Mouse (Mus musculus) MN1 (cell line): ENCODE data around the gene Scamp4.
A peak's percentile ranks its signal among the peaks of the same experiment; 100 is the strongest.

Experiments
- DNase-seq: peaks from one replicate; pipeline ENCODE4 v3.0.0-alpha.2; 2016; ENCODE audit warnings: low spot score

The Scamp4 gene

GRCm38 (mm10) chr10:80602698-80603325 lies at the start of gene Scamp4, which contains the start of gene Adat3:
Gene Scamp4, plus strand, starts transcription at chr10:80602872.
Gene Adat3, plus strand, starts transcription at chr10:80602880.
- DNase-seq, result peak; percentile 92

DNA sequence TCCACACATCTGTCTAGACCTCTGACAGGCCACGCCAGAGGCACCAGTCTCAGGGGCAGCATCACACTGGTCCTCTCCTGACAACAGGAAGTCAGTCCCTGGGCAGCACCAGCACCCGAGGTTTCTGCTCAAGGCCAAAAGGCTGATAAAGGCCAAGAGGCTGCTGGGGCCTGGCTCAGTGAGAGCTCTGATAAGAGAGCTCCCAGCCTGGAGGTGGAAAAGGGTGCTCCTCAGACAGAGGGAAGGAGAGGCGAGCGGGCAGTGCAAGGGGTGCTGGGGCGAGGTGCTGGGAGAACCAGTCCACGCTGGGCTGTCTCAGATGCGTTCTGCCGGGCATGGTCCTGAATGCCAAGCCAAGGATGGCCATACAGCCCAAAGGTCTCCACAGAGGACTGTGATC lies 49.1 kb upstream of the Scamp4 start:
- no peak for DNase-seq

DNA sequence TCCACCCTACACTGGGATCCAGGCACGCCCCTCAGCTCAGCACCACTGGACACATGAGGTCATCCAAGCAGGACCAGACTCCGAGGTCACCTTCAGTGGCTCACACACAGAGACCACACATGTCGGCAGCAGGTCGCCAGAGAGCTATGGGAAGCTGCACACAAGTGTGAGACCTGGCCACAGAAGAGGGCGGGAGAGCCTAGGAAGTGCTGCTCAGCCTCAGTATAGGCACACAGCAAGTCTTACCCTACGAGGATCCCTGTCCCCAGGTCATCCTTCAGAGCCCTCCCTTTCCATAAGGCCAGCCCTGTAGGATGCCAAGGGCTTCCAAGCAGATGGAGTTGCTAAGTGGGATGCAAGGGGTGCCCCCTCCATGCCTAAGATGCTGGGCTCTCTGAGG lies 48.7 kb upstream of the Scamp4 start:
- no peak for DNase-seq

DNA sequence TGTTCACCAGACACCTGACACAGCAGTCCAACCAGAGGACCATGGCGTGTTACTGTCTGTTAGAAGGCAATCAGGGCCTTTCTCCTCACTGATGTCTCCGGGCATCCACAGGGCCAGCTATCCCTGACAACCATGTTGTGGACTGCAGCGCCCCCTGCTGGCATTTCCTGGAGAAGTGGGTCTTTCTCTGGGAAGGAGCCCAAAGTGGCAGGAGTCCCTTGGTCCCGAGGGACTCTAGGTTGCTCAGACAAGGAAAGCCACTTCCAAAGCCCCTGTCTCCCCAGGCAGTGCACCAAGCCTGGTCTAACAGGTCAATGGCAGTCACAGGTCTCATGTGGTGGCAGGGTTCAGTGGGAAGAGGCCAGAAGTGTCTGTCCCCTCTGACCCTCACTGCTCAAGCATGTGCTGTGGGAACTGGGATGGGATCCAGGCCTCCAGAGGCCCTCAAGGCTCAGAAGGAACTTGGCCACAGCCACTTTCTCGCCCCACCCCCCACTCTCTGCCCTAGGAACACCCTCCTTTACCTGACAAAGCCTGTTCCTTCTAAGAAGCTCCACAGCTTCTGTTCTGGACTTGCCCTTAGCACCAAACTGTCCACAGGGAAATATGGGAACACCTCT lies 45.2 kb upstream of the Scamp4 start:
- peak; percentile 85 for DNase-seq

DNA sequence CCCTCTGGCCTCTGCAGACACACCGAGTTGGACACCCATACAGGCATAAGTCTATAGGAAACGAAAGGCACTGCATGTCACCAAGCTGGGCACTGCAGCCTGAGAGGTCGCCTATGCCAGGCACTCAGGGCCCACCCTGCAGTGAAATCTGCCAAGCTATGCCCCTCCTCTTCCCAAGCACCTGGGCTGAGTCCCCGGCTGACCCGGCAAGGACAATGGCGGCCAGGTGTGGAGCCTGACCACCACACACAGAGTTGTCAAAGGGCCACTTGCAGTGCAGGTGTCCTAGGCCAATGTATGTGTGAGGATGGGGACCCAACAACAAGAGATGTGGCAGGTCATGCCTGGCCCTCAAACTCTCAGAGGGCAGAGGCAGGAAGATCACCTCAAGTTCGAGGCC lies 43.2 kb upstream of the Scamp4 start:
- no peak for DNase-seq

GRCm38 (mm10) chr10:80560621-80561020 lies 42.1 kb upstream of the Scamp4 start:
- no peak for DNase-seq

DNA sequence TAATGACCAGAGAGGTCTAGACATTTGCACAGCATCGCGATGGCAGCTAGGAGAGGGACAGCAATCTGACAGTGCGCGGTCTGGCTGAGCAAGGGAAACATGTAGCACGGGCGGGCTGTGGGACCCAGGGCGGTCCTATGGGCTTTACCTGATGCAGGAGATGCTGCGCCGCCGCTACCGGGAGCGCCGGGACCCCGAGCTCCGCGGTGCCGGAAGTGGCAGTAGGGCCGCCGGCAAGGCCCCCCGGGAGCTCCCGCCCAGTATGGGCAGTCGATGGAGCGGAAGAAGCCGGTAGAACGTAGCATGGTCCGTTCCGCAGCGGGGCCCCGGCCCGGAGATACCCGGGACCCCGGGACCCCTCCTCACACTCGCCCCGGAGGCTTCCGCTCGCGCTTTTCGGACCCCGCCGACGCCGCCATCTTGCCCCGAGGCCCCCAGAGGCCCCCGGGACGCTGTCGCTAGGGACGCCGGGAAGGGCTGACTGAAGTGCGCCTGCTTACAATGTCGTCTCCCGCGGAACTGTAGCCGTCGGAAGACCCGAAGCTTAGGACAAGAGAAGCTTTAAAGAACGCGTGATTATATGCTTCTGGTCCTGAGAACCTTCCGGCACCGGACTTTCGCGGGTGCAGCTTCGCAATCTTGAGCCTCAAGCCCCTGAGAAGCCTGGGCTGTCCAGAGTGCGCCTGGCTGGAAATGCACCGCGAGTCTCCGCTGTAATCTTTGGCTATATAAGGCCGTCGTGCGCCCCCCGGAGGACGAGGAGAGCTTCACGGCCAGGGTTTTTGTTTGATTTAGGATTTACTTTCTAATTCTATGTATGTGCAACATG lies 41.3 kb upstream of the Scamp4 start, which contains the start of gene Rexo1:
Gene Rexo1 (minus strand): TSS at position 445 of the 829 bp plus-strand sequence.
- peak; percentile 94 for DNase-seq

DNA sequence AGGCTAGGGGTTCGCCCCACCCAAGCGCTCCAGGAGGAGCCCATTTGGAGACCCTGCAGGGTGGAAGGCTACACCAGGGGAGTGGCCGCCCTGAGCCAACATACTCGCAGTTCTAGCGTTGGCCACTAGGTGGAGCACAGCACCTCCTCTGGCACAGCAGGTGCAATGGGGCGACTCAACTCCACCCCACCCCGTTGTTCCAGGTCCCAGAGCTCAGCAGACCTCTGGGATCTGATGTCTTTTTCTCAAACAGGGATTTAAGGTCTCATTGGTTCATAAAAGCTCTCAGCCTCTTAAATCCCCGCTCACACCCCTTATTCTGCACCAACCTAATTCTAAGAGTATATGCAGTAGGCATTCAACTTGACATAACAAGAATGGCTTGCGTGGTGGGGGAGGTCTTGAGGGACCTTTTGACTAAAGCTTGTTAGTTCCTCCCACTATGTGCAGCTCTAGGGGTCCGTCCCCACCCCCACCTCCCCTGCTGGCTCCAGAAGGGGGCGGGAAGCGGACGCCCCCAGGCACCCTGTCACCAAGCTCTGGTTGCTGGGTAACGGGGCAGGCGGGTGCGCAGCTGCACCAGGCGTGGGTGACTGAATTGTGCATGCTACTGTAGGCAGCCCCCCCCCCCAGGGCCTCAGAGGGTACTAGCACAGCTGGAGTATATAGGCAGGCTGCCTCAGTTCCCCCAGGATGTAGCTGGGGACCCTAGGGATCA lies 36.1 kb upstream of the Scamp4 start:
- DNase-seq, result peak; percentile 84

GRCm38 (mm10) chr10:80568876-80569275 lies 33.8 kb upstream of the Scamp4 start:
- no peak for DNase-seq

DNA sequence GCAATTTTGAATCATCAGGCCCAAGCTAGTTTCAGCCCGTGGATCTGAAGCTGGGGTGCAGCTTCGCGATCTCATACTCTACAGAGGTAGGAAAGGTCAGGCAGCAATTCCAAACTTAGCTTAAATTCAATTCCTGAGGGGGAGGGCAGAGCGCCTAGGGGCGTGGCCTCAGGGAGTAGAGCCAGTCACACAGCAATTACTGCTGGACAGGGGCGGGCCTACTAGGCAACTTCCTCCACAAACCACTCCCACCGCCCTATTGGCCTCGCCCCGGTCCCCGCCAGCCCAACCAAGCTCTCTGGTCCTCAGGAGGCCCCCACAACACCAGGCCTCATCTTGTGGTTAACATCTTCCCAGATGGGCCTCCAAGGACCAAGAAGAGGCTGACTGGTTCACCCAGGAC lies 33.0 kb upstream of the Scamp4 start:
- no peak for DNase-seq

- no peak for DNase-seq
These were observed 32.3 kb upstream of the Scamp4 start for GRCm38 (mm10) chr10:80570419-80570818.

- DNase-seq, result no peak
These were observed 31.5 kb upstream of the Scamp4 start for GRCm38 (mm10) chr10:80570871-80571836.

- no peak for DNase-seq
These were observed 30.2 kb upstream of the Scamp4 start for GRCm38 (mm10) chr10:80572477-80572876.

DNA sequence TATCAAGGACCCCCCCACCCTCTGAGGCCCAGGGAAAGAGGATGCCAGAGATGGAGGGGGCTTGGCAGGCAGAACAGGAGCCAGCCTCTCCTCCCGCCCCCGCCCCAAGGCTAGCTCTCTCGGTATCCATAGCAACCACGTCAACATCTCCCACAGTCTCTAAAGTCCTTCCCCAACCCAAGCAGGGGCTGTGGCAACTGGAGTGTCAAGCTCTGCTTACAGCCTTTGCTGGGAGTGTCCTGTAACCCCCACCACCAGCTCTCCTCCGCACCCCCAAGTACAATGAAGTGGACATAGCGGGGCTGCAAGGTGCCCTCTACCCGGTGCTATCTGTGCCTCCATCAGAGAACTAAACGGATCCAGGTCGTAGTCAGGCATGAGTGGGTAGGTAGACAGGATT lies 28.7 kb upstream of the Scamp4 start:
- peak; percentile 48 for DNase-seq

GRCm38 (mm10) chr10:80574896-80575295 lies 27.8 kb upstream of the Scamp4 start:
- DNase-seq, result no peak

DNA sequence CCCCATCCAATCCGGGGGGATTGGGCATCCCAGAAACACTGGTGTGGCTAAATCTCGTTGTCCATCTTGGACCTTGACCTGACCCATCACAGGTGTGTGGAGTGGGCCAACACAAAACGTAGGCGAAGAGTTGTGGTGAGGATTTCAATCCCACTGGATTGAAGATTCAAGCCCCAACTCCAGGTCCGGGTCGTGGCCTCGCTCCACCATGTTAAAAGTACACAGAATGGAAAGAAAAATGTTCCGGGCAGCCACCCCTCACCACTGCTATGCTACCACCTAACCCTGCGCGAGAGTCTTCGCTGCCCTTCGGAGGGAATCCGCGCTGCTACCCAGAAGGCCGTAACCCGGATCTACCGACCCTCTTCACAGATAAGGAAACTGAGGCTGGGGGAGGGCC lies 26.7 kb upstream of the Scamp4 start:
- DNase-seq, result no peak

GRCm38 (mm10) chr10:80576351-80577194 lies 26.1 kb upstream of the Scamp4 start:
- DNase-seq, result peak; percentile 75

DNA sequence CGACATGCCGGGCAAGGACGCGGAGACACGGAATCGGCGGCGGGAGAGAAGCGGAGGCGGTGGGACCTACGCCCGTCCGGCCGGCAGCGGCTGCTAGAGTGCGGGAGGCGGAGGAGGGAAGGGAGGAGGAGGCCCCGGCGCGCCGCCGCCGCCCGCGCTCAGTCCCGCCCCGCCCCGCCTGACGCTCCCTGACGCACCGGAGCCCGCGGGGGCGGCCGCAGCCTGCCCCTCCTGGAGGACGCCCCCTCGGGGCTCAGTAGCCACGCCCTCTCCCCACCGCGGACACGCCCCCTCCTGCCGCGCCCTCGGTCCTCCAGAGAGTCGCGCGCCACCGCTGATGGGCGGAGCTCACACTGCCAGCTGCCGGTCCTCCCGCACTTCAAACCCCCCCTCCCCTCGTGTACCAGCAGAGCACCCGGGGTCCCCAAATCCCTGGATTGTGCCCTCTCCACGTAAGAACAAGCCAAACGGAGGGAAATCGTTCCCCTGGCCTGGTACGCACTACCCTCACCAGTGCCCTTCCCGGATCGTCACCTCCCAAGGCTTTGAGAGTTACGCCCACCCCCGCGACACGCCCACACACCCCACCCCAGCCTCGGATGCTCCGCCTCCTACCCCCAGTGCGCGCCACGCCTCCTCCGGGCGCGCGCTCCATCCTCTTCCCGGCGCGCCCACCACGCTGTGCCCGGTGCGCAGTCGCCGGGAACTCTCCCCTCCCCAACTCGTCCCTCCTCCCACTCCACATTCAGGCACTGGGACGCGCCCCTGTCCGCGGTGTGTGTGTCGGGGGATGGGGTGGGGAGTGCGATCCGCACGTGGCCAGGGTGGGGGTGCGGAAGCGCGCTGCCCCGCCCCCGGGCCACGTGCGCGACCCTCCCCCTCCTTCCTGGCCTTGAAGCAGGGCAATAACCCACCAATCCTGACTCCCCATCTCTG lies 25.2 kb upstream of the Scamp4 start, which contains the start of gene Klf16:
Gene Klf16 (minus strand): TSS at position 127 of the 936 bp plus-strand sequence.
- peak; percentile 96 for DNase-seq
